Mouse (Mus musculus) forebrain, embryonic 14.5 days (tissue): ENCODE measurements around the gene Clec2g. TPM values are rescaled to one million over a fixed set of nuclear protein-coding genes. Genes with fewer than 3 reads are reported as not detected.
"Not testable (repeated sequence)": the region's sequence is repeated elsewhere in the genome, so short reads cannot be mapped to it uniquely, and the experiment has no call there.

Source experiments
- ATAC-seq: fragments of 200-750 bp; cut with Nextera tagmentation; 2 replicates; pipeline ENCODE4 v1.8.0; 2017; ENCODE audit warnings: mild to moderate bottlenecking, moderate library complexity
- DNase-seq: peaks from one replicate; pipeline ENCODE4 v3.0.0-alpha.2; 2015; ENCODE audit warnings: low spot score
- H3K27ac ChIP-seq: fragments of 300-500 bp; sonication (generic); 2 replicates; pipeline ENCODE4 v1.5.1; 2014; ENCODE audit warnings: low read depth, mild to moderate bottlenecking, control low read depth, low read length, moderate library complexity
- H3K27me3 ChIP-seq: fragments of 300-500 bp; sonication (generic); replicated peaks from 2 replicates; pipeline ENCODE4 v1.6.1; 2014; ENCODE audit warnings: low read length, control low read depth, mixed read lengths; ENCODE audit not compliant: control insufficient read depth, insufficient read depth
- H3K36me3 ChIP-seq: fragments of 300-500 bp; sonication (generic); 2 replicates; pipeline ENCODE4 v1.6.1; 2014; ENCODE audit warnings: low read length, control low read depth; ENCODE audit not compliant: control insufficient read depth, insufficient read depth
- H3K4me1 ChIP-seq: fragments of 300-500 bp; sonication (generic); 2 replicates; pipeline ENCODE4 v1.6.1; 2014; ENCODE audit warnings: antibody characterized with exemption, low read length, control low read depth; ENCODE audit not compliant: control insufficient read depth, insufficient read depth
- H3K4me2 ChIP-seq: fragments of 300-500 bp; sonication (generic); 2 replicates; pipeline ENCODE4 v1.6.1; 2014; ENCODE audit warnings: mild to moderate bottlenecking, control low read depth, low read length
- H3K4me3 ChIP-seq: fragments of 300-500 bp; sonication (generic); 2 replicates; pipeline ENCODE4 v1.5.1; 2014; ENCODE audit warnings: low read depth, low read length, control low read depth
- H3K9ac ChIP-seq: fragments of 300-500 bp; sonication (generic); 2 replicates; pipeline ENCODE4 v1.6.1; 2014; ENCODE audit warnings: mild to moderate bottlenecking, low read length, control low read depth, moderate library complexity
- H3K9me3 ChIP-seq: fragments of 300-500 bp; sonication (generic); replicated peaks from 2 replicates; pipeline ENCODE4 v1.6.1; 2016; ENCODE audit warnings: low read length, control low read depth, mixed read lengths; ENCODE audit not compliant: control insufficient read depth
- WGBS: fragments of 180-500 bp; shearing (Covaris S2); extraction: QIAGEN DNeasy Blood & Tissue Kit; methylation state at CpG from one replicate; pipeline ENCODE4 v1.1.7; 2014; 5-methylcytosine and 5-hydroxymethylcytosine counted together
- polyA plus RNA-seq: library from polyadenylated mRNA; unstranded; fragments of >200 nt; fragmentation: Nextera tagmentation; extraction: Ambion mirVana; gene quantifications from 2 replicates; pipeline ENCODE4 v1.2.1, GENCODE M21; 2014

The Clec2g gene
- polyA plus RNA-seq, 1 experiment from 2014 or later = not detected

DNA sequence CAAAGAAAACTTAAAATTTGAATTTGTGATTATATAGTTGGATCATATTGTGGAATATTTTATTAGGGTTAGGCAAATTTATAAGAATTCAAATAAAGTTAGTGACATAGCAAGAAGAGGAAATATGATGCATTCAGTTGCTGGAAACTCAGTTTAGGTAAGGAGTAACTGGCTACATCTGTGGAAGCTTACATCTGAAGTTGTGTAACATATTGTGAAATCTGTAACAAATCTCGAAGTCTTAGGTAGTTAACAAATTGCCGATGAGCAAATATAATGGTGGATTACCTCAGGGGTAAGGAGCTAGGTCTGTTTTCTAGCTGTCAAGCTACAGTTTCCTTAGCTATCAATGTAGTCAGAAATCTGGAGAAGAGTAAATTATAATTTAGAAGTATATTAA lies 16.9 kb upstream of the Clec2g start:
- H3K9ac ChIP-seq = no peak overlapping the region
- H3K4me2 ChIP-seq = no peak overlapping the region

GRCm38 (mm10) chr6:128933050-128933449 lies 1.1 kb upstream of the Clec2g start:
- Histone ChIP-seq H3K9me3 (no peaks in the 10 kb centered on the region), H3K36me3 (no peaks in the 10 kb centered on the region), H3K27me3 (no peaks in the 10 kb centered on the region), H3K9ac (no peak overlapping the region), H3K27ac (no peak overlapping the region), H3K4me3 (no peak overlapping the region), H3K4me2 (no peak overlapping the region), H3K4me1 (no peaks in the 10 kb centered on the region)
- ATAC-seq (no peak), DNase-seq (no peak)
- 86% methylated on average over 2 of the region's 2 CpGs for WGBS

More for the DNA sequence above, 16.9 kb upstream of the Clec2g start:
- ATAC-seq (no peak), DNase-seq (no peak)
- H3K4me1 ChIP-seq = no peaks in the 10 kb centered on the region
- no peak overlapping the region for H3K4me3 ChIP-seq
- no peaks in the 10 kb centered on the region for H3K27me3 ChIP-seq
- no peaks in the 10 kb centered on the region for H3K36me3 ChIP-seq
- 82% methylated on average over 2 of the region's 2 CpGs for WGBS
- no peaks in the 10 kb centered on the region for H3K9me3 ChIP-seq
- H3K27ac ChIP-seq = no peak overlapping the region

GRCm38 (mm10) chr6:128935889-128936665 lies 1.9 kb downstream of the Clec2g start:
- not testable (repeated sequence) for ATAC-seq, DNase-seq, H3K36me3 ChIP-seq, H3K9ac ChIP-seq, H3K4me1 ChIP-seq, H3K4me3 ChIP-seq, H3K4me2 ChIP-seq, H3K27ac ChIP-seq, H3K27me3 ChIP-seq, H3K9me3 ChIP-seq
- 94% methylated on average over 4 of the region's 13 CpGs for WGBS

DNA sequence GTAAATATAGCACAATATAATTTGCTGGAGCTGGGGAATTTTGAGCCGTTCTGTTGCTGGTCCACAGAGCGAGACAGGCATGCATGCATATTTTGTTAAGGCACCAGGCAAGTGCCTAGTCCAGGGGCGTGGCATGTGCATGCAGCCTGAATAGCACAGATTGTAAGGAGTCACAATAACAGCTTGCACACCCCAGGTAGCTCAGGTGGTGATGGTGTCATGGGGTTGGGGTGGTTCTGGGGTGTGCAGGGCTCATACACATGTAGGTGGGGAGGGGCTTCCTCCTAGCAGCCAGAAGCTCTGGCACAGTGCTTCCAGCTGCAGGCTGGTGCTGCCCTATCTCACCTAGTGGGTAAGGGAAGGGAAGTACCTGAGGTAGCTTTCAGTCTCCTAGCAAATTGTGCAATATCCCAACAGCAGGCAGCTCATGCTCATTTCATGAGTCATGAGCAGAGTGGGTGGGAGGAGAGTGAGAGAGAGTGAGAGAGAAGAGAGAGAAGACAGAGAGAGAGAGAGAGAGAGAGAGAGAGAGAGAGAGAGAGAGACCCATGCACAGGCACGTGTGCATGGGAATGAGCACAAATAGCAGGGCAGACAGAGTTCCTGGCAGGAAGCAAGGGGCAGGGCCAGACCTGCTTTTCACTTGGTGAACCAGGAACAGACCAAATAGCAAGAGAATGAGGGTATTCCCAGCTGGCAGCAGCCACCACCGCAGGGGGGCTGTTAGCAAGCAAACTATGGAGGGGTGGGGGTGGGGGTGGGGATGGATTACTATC lies 7.7 kb downstream of the Clec2g start:
- ATAC-seq = no peak
- Histone ChIP-seq H3K9me3 (no peaks in the 10 kb centered on the region), H3K27ac (no peak overlapping the region), H3K4me3 (no peak overlapping the region), H3K27me3 (no peaks in the 10 kb centered on the region), H3K9ac (no peak overlapping the region), H3K36me3 (no peaks in the 10 kb centered on the region), H3K4me1 (no peaks in the 10 kb centered on the region), H3K4me2 (no peak overlapping the region)
- DNase-seq = no peak
- 85% methylated on average over 5 of the region's 5 CpGs for WGBS

GRCm38 (mm10) chr6:128945564-128945963 lies 11.4 kb downstream of the Clec2g start:
- no peak overlapping the region for H3K9ac ChIP-seq
- no peak overlapping the region for H3K4me2 ChIP-seq
- H3K9me3 ChIP-seq = no peaks in the 10 kb centered on the region
- H3K4me3 ChIP-seq = no peak overlapping the region
- no peaks in the 10 kb centered on the region for H3K36me3 ChIP-seq
- no peak for DNase-seq
- 89% methylated on average over 3 of the region's 3 CpGs for WGBS
- no peaks in the 10 kb centered on the region for H3K4me1 ChIP-seq
- H3K27ac ChIP-seq = no peak overlapping the region
- no peak for ATAC-seq
- H3K27me3 ChIP-seq = no peaks in the 10 kb centered on the region

GRCm38 (mm10) chr6:128961110-128961509 lies 26.9 kb downstream of the Clec2g start:
- H3K36me3 ChIP-seq = no peaks in the 10 kb centered on the region
- ATAC-seq (no peak), DNase-seq (no peak)
- H3K9me3 ChIP-seq = no peaks in the 10 kb centered on the region
- 91% methylated on average over 1 of the region's 1 CpGs for WGBS
- H3K27me3 ChIP-seq = no peaks in the 10 kb centered on the region
- no peak overlapping the region for H3K4me2 ChIP-seq
- no peak overlapping the region for H3K27ac ChIP-seq
- no peak overlapping the region for H3K9ac ChIP-seq
- no peak overlapping the region for H3K4me3 ChIP-seq
- no peaks in the 10 kb centered on the region for H3K4me1 ChIP-seq

DNA sequence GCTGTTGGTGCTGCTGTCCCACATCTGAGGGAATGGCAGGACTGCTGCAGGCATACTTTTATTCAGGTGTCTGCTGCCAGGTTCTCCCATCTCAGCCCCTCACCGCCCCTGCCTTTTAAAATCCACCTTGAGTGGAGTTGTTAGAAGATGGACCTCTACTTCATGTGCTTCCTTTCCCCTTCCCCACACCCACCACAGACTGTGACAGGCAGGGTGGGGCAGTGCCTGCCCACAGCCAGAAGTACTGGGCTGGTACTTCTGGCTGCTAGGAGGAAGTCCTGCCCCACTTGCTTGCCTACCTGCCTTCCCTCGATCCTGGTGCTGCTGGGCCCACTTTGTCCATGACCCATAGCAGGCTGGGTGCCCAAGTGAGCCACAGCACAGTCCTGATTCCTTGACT lies 27.9 kb downstream of the Clec2g start:
- not testable (repeated sequence) for H3K27me3 ChIP-seq, H3K4me3 ChIP-seq, H3K9ac ChIP-seq, H3K9me3 ChIP-seq, H3K4me1 ChIP-seq, H3K27ac ChIP-seq, DNase-seq, H3K36me3 ChIP-seq, ATAC-seq, H3K4me2 ChIP-seq
- WGBS = 91% methylated on average over 2 of the region's 2 CpGs

GRCm38 (mm10) chr6:128964519-128964918 lies 30.3 kb downstream of the Clec2g start:
- DNase-seq (no peak), ATAC-seq (no peak)
- Histone ChIP-seq H3K4me1 (no peaks in the 10 kb centered on the region), H3K9me3 (no peaks in the 10 kb centered on the region), H3K27me3 (no peaks in the 10 kb centered on the region), H3K9ac (no peak overlapping the region), H3K27ac (no peak overlapping the region), H3K36me3 (no peaks in the 10 kb centered on the region), H3K4me3 (no peak overlapping the region), H3K4me2 (no peak overlapping the region)

- Histone ChIP-seq H3K4me3 (no peak overlapping the region), H3K36me3 (no peaks in the 10 kb centered on the region), H3K4me2 (no peak overlapping the region), H3K9ac (no peak overlapping the region), H3K4me1 (no peaks in the 10 kb centered on the region), H3K9me3 (no peaks in the 10 kb centered on the region), H3K27me3 (no peaks in the 10 kb centered on the region), H3K27ac (no peak overlapping the region)
- DNase-seq = no peak
- no peak for ATAC-seq
Observed at GRCm38 (mm10) chr6:128968463-128968862, 34.3 kb downstream of the Clec2g start.
